Mouse (Mus musculus): ENCODE results near the gene Tgoln1. TPM values are rescaled to one million over a fixed set of nuclear protein-coding genes. Genes with fewer than 3 reads are reported as not detected.

Gene Tgoln1
- polyA plus RNA-seq, 1 experiment from 2014 or later: 13.6 TPM

DNA sequence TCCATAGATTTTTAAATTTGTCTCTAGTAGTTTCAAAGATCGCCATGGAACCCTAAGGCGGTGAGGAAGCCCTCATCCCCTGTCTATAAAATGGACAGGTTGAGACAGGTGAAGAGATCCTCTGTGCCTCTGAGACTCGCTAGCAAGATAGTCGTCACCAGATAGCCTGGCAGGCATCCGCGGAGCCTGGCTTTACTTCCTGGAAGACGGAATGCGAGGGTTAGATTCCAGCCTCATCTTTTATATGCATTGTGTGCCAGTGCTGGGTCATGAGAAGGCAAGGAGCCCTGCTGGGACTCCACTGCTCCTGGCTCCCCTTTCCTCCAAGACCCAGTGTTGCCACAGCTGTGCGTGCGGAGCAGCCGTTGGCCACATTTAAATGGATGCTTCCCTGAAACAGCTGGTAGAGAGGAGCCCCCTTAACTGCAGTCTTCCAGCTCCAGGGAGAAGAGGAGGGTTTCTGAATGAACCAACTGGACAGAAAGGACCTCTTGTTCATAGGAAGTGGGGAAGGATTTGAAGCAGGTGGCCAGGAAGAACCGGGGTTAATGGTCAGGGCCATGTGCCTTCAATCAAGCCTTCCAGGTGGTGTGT, 31.3 kb upstream of the Tgoln1 start:
- Histone ChIP-seq H3K27ac (no peak overlapping the region), H3K27me3 (no peaks in the 10 kb centered on the region), H3K36me3 (no peaks in the 10 kb centered on the region), H3K4me1 (replicated peaks) (no peaks in the 10 kb centered on the region), H3K9me3 (replicated peaks) (no peaks in the 10 kb centered on the region), H3K4me3 (replicated peaks) (no peak overlapping the region), H3K4me2 (no peak overlapping the region), H3K9ac (no peak overlapping the region)
- 76% methylated on average over 12 of the region's 12 CpGs for WGBS (ENCODE audit: insufficient replicate concordance)
- DNase-seq (no peak), ATAC-seq (ENCODE audit: low read depth) (no peak)

DNA sequence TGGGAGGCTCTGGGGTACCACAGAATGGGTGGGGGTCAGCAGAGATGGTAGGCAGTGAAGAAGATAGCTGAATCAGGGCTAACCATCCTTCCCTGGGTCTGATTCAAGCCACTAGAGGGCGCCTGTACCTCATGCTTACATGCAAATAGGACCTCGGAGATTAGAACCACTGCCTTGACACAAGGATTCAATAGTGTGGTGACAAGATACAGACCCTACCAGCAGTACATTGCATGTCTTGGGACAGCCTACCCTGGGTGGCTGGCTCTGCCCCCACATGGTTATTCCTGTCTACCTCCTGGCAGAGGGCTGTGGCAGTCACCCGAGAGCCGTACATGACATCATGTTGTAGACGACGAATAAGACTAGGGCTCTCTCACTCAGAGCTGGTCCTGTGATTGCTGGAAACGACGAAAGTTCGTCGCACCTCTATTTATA, 30.6 kb upstream of the Tgoln1 start:
- 56% methylated on average over 10 of the region's 10 CpGs for WGBS (ENCODE audit: insufficient replicate concordance)
- H3K9ac ChIP-seq: no peak overlapping the region
- no peak for ATAC-seq (ENCODE audit: low read depth)
- no peak overlapping the region for H3K4me3 ChIP-seq (replicated peaks)
- no peaks in the 10 kb centered on the region for H3K36me3 ChIP-seq
- H3K4me2 ChIP-seq: no peak overlapping the region
- H3K4me1 ChIP-seq (replicated peaks): no peaks in the 10 kb centered on the region
- peak; percentile 22 for DNase-seq
- H3K27me3 ChIP-seq: no peaks in the 10 kb centered on the region
- H3K27ac ChIP-seq: no peak overlapping the region
- no peaks in the 10 kb centered on the region for H3K9me3 ChIP-seq (replicated peaks)

DNA sequence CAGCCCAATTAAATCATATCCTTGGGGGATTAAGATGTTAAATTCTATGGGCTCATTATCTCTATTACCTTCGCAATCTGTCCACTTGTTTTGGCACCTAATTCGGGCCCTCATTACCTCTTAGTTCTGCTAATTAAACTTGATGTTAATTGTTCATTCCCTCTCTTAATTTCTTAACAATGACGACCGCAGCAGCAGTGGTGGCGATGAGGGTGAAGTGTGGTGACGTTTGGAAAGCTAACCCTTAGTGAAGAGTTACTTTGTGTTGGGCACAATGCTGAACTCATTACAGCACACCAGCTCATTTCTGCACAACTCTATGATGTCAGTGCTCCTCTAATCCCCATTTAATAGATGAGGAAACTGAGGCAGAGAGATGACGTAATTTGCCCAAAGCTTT, 28.6 kb upstream of the Tgoln1 start:
- no peak overlapping the region for H3K4me3 ChIP-seq (replicated peaks)
- no peaks in the 10 kb centered on the region for H3K36me3 ChIP-seq
- H3K9ac ChIP-seq: no peak overlapping the region
- H3K27ac ChIP-seq: no peak overlapping the region
- no peaks in the 10 kb centered on the region for H3K9me3 ChIP-seq (replicated peaks)
- H3K4me2 ChIP-seq: no peak overlapping the region
- no peak for ATAC-seq (ENCODE audit: low read depth)
- no peaks in the 10 kb centered on the region for H3K4me1 ChIP-seq (replicated peaks)
- no peak for DNase-seq
- no peaks in the 10 kb centered on the region for H3K27me3 ChIP-seq
- 73% methylated on average over 7 of the region's 7 CpGs for WGBS (ENCODE audit: insufficient replicate concordance)

DNA sequence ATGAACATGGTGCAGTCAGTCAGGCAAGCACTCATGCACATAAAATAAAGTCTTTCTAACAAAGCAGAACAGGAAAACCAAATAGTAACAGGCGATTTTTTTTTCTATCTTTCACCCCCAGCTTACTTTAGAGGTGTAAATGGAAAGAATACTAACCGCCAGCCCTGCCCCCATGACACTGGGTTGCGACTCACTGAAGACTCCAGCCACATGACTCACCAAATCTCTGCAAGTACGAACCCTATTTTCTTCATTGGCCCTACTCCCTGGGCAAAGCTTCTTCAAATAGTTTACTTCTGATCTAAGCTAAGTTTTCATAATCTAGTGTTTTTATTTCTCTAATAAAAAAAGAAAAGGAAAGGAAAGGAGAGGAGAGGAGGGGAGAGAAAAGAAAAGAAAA, 27.8 kb upstream of the Tgoln1 start:
- H3K4me2 ChIP-seq: no peak overlapping the region
- H3K4me1 ChIP-seq (replicated peaks): no peaks in the 10 kb centered on the region
- no peak overlapping the region for H3K27ac ChIP-seq
- no peak overlapping the region for H3K4me3 ChIP-seq (replicated peaks)
- H3K9ac ChIP-seq: no peak overlapping the region
- H3K27me3 ChIP-seq: no peaks in the 10 kb centered on the region
- WGBS (ENCODE audit: insufficient replicate concordance): 58% methylated on average over 4 of the region's 4 CpGs
- no peaks in the 10 kb centered on the region for H3K36me3 ChIP-seq
- no peak for DNase-seq
- no peak for ATAC-seq (ENCODE audit: low read depth)
- no peaks in the 10 kb centered on the region for H3K9me3 ChIP-seq (replicated peaks)

DNA sequence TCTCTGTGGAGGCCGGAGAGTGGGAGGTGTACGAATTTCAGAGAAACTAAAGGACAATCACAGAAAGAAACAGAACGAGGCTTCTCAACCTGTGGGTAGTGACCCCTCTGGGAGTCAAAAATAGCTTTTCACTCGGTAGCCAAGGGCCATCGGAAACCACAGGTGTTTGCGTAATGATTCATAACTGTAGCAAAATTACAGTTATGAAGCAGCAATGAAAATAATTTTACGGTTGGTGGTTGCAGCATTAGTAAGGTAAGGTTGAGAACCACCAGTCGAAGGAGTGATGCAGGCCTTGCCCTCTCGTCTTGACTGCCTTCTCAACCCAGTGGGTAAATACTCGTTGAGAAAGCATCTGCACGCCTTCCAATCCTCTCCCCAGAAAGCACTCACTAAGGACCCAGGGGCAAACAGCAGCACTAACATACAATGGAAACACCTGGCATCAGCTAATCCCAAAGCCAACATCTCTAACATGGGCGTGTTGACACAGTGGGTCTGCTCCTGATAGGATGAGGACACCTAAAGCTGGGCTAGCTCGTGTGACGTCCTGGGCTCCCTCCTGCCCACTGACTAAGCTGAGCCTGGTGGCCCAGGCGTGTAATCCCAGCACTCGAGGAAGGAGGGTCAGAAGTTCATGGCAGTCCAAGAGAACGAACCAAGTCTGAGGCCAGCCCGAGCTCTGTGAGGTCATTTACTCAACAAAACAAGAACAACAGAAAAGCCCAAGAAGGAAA, 24.6 kb upstream of the Tgoln1 start:
- Histone ChIP-seq H3K9me3 (replicated peaks) (no peaks in the 10 kb centered on the region), H3K4me1 (replicated peaks) (peaks cover 3% of the 10 kb centered on the region), H3K36me3 (no peaks in the 10 kb centered on the region), H3K4me3 (replicated peaks) (no peak overlapping the region), H3K9ac (no peak overlapping the region), H3K4me2 (no peak overlapping the region), H3K27ac (no peak overlapping the region), H3K27me3 (no peaks in the 10 kb centered on the region)
- DNase-seq (no peak), ATAC-seq (ENCODE audit: low read depth) (no peak)
- WGBS (ENCODE audit: insufficient replicate concordance): 62% methylated on average over 18 of the region's 18 CpGs

DNA sequence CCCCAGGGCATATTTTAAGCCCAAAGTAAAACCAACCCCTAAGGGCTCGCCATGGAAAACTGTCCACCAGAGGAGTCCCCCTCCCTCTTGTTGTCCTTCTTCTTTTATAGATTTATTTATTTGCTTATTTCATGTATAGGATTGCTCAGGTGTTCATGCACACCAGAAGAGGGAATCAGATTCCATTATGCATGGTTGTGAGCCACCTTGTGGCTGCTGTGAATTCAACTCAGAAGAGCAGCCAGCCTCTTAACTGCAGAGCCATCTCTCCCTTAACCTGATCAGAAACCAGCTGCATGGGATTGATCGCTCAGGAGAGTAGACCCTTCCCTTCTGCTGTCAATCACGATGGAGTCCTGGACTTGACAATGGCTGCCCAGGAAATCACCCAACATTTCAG, 20.1 kb upstream of the Tgoln1 start:
- Histone ChIP-seq H3K4me3 (replicated peaks) (no peak overlapping the region), H3K9me3 (replicated peaks) (no peaks in the 10 kb centered on the region), H3K27me3 (no peaks in the 10 kb centered on the region), H3K4me1 (replicated peaks) (peaks cover 14% of the 10 kb centered on the region), H3K27ac (no peak overlapping the region), H3K4me2 (no peak overlapping the region), H3K36me3 (0 out of 2 replicates have a peak, but pooled peaks cover 3% of the 10 kb centered on the region), H3K9ac (no peak overlapping the region)
- DNase-seq (no peak), ATAC-seq (ENCODE audit: low read depth) (no peak)
- WGBS (ENCODE audit: insufficient replicate concordance): 47% methylated on average over 3 of the region's 3 CpGs

DNA sequence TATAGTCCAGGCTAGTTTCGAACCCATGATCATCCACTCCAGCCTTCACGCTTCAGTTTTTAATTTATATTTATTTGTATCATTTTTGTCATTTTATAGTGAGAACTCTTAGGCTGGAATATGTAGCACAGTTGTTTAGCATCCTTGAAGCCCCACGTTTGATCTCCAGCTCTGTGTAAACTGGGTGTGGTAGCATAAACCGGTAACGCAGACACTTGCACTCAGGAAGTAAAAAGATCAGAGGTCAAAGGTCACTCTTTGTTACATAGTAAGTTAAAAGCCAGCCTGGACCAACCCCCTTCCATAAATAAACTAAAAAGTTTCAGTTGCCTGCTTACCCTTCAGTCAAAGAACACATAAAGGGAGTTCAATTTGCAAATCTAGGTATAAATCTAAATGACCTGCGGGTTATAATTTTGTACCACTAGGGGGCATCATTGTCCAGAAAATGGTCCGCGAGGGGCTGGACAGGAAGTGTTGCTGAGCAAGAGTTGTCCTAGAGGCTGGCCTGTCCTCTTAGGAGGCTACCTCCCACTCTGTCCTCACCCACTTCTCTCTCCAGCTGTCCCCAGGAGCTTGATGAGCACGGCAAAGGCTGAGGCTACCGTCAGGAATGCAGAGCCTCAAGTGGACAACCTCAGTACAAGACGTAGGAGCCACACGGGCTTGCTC, 19.1 kb upstream of the Tgoln1 start:
- Histone ChIP-seq H3K9me3 (replicated peaks) (no peaks in the 10 kb centered on the region), H3K36me3 (0 out of 2 replicates have a peak, but pooled peaks cover 5% of the 10 kb centered on the region), H3K27ac (no peak overlapping the region), H3K4me2 (no peak overlapping the region), H3K9ac (no peak overlapping the region), H3K27me3 (no peaks in the 10 kb centered on the region), H3K4me1 (replicated peaks) (peaks cover 14% of the 10 kb centered on the region), H3K4me3 (replicated peaks) (no peak overlapping the region)
- DNase-seq (peak; percentile 23), ATAC-seq (ENCODE audit: low read depth) (no peak)
- 43% methylated on average over 12 of the region's 12 CpGs for WGBS (ENCODE audit: insufficient replicate concordance)

DNA sequence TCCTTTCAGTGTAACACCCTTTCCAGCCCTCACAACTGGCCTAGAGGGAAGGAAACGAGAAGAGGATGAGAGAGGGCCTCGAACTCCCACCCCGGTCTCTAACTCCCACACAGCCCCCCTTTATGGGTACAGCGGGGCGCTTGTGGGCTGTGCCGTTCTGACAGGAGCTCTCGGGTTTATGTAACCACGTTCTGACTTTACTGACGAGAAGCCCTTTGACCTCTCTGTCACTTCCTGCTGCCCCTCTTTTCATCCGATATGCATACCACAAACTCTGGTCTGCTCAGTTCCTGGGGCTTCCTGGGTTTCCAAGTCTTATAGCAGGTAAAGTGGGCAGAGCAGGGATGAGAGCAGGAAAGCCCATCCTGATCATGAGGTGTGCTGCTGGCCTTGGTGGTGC, 17.5 kb upstream of the Tgoln1 start:
- Histone ChIP-seq H3K27ac (no peak overlapping the region; the same call in 1 of the 2 replicates), H3K9ac (no peak overlapping the region), H3K36me3 (0 out of 2 replicates have a peak, but pooled peaks cover 5% of the 10 kb centered on the region), H3K27me3 (no peaks in the 10 kb centered on the region), H3K9me3 (replicated peaks) (no peaks in the 10 kb centered on the region), H3K4me2 (no peak overlapping the region), H3K4me1 (replicated peaks) (peaks cover 14% of the 10 kb centered on the region), H3K4me3 (replicated peaks) (no peak overlapping the region)
- 35% methylated on average over 10 of the region's 10 CpGs for WGBS (ENCODE audit: insufficient replicate concordance)
- no peak for ATAC-seq (ENCODE audit: low read depth)
- DNase-seq: no peak

DNA sequence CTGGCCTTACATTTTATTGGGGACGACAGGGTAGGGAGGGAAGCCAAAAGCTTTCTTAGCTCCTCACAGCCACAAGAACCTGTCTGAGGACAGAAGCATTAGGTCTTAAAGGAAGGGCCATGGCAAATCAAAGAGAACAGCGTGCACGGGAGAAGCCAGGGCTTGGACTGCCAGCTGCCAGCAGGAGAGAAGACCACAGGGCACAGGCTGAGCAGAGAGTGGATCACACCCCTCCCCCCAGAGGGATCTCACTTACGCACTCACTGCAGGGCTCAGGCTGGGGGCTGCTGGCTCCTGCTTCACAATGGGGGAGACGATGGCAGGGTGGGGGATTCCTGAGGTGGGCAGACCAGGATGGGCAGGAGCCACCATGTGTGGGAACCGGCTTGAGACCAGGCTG, 14.9 kb upstream of the Tgoln1 start:
- Histone ChIP-seq H3K36me3 (0 out of 2 replicates have a peak, but pooled peaks cover 5% of the 10 kb centered on the region), H3K4me2 (no peak overlapping the region), H3K4me3 (replicated peaks) (no peak overlapping the region), H3K4me1 (replicated peaks) (peaks cover 14% of the 10 kb centered on the region), H3K9ac (no peak overlapping the region), H3K9me3 (replicated peaks) (no peaks in the 10 kb centered on the region), H3K27ac (no peak overlapping the region), H3K27me3 (no peaks in the 10 kb centered on the region)
- DNase-seq: no peak
- WGBS (ENCODE audit: insufficient replicate concordance): 58% methylated on average over 6 of the region's 6 CpGs
- no peak for ATAC-seq (ENCODE audit: low read depth)

DNA sequence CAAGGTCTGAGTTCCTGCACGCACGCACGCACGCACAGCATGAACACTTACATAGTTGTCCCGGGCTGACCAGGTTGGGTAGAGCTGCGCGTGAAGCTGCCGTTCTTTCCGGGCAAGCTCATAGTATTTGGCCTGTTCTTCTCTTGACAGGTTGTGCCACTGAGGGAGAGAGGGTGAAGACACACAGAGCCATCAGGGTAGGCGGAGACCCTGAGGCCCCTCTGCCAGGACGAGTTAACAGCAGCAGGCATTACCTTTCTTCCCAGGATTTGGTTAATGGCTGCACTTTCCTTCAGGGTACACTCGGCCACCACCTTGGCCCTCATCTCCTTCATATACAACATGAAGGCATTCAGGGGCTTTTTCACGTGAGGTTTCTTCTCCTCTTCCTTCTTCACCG, 14.2 kb upstream of the Tgoln1 start:
- ATAC-seq (ENCODE audit: low read depth) (no peak), DNase-seq (no peak)
- no peak overlapping the region for H3K4me2 ChIP-seq
- H3K27ac ChIP-seq: no peak overlapping the region
- no peaks in the 10 kb centered on the region for H3K9me3 ChIP-seq (replicated peaks)
- 77% methylated on average over 14 of the region's 14 CpGs for WGBS (ENCODE audit: insufficient replicate concordance)
- no peak overlapping the region for H3K4me3 ChIP-seq (replicated peaks)
- no peak overlapping the region for H3K9ac ChIP-seq
- no peaks in the 10 kb centered on the region for H3K27me3 ChIP-seq
- 0 out of 2 replicates have a peak, but pooled peaks cover 5% of the 10 kb centered on the region for H3K36me3 ChIP-seq
- peaks cover 7% of the 10 kb centered on the region for H3K4me1 ChIP-seq (replicated peaks)

DNA sequence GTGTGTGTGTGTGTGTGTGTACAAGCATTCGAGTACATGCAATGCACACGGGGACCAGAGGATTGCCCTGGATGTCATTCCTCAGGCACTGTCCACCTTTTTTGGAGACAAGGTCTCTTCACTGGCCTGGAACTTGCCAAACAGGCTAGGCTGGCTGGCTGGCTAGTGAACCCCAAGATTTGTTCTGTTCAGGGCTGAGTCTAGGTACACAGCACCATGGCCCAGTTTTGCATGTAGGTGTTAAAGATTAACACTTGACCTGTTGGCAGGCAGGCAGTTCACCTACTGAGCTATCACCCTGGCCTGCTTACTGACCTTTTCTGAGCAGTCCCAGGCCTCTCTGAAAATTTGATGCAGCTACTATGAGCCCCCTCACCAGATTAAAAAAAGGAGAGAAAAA, 13.6 kb upstream of the Tgoln1 start:
- ATAC-seq (ENCODE audit: low read depth) (no peak), DNase-seq (no peak)
- H3K27ac ChIP-seq: no peak overlapping the region
- no peaks in the 10 kb centered on the region for H3K9me3 ChIP-seq (replicated peaks)
- 0 out of 2 replicates have a peak, but pooled peaks cover 5% of the 10 kb centered on the region for H3K36me3 ChIP-seq
- H3K4me1 ChIP-seq (replicated peaks): peaks cover 7% of the 10 kb centered on the region
- H3K9ac ChIP-seq: no peak overlapping the region
- WGBS (ENCODE audit: insufficient replicate concordance): 79% methylated on average over 2 of the region's 2 CpGs
- H3K4me2 ChIP-seq: no peak overlapping the region
- no peak overlapping the region for H3K4me3 ChIP-seq (replicated peaks)
- no peaks in the 10 kb centered on the region for H3K27me3 ChIP-seq

Measured in liver, embryonic 13.5 days (tissue).